Mouse (Mus musculus) myocyte (in vitro differentiated cells): ENCODE measurements at regions not wholly inside any gene's neighbourhood (a gene's known extent, or its start where the extent isn't known, plus 50 kb on each side); places are given as distances from the start of the nearest gene placed in this dataset.

Experiments used
- MAX ChIP-seq: IDR thresholded peaks from one replicate; pipeline ENCODE4 v1.6.1; 2011; ENCODE audit warnings: low read depth, mild to moderate bottlenecking, control low read depth
- POLR2A ChIP-seq: IDR thresholded peaks from one replicate; pipeline ENCODE4 v1.6.1; 2011; ENCODE audit warnings: low read depth, mild to moderate bottlenecking, control low read depth, moderate library complexity; ENCODE audit not compliant: insufficient read length
- TCF3 ChIP-seq: IDR thresholded peaks from one replicate; pipeline ENCODE4 v1.6.1; 2011; ENCODE audit warnings: low read depth, control low read depth; ENCODE audit not compliant: insufficient read length
- USF1 ChIP-seq: IDR thresholded peaks from one replicate; pipeline ENCODE4 v1.6.1; 2011; ENCODE audit warnings: low read depth, mild to moderate bottlenecking, control low read depth, moderate library complexity

- TF ChIP-seq POLR2A (no peak), MAX (no peak), USF1 (no peak), TCF3 (no peak)
Observed at GRCm38 (mm10) chr12:77789427-77789826, 404.6 kb upstream of the Gm6657 start.
